Mouse (Mus musculus) liver, embryonic 14.5 days (tissue): ENCODE measurements at regions not wholly inside any gene's neighbourhood (a gene's known extent, or its start where the extent isn't known, plus 50 kb on each side); places are given as distances from the start of the nearest gene placed in this dataset.

Experiments used
- ATAC-seq: fragments of 200-750 bp; cut with Nextera tagmentation; 2 replicates; pipeline ENCODE4 v1.8.0; 2017; ENCODE audit warnings: moderate number of reproducible peaks, mild to moderate bottlenecking, moderate library complexity; ENCODE audit not compliant: insufficient read depth
- DNase-seq, 3 experiments: peaks; one replicate each; pipeline ENCODE4 v3.0.0-alpha.2; 2012 to 2013; ENCODE audit warnings: low read depth in 3 of 3, low spot score in 3 of 3
- H3K27ac ChIP-seq: fragments of 300-500 bp; sonication (generic); 2 replicates; pipeline ENCODE4 v1.5.1; 2014; ENCODE audit warnings: moderate library complexity, mild to moderate bottlenecking, control low read depth, inconsistent platforms
- H3K27me3 ChIP-seq: fragments of 300-500 bp; sonication (generic); 2 replicates; pipeline ENCODE4 v1.6.1; 2014; ENCODE audit warnings: mild to moderate bottlenecking, low read length, moderate library complexity; ENCODE audit not compliant: control insufficient read depth, insufficient read depth
- H3K36me3 ChIP-seq: fragments of 300-500 bp; sonication (generic); replicated peaks from 2 replicates; pipeline ENCODE4 v1.6.1; 2014; ENCODE audit warnings: low read depth; ENCODE audit not compliant: control insufficient read depth, insufficient read depth
- H3K4me1 ChIP-seq, 2 experiments: fragments of 200-500 bp in 1 of 2; fragments of 300-500 bp in 1 of 2; sonication (generic) in 1 of 2; replicated peaks; 2 replicates each; pipeline ENCODE4 v1.6.1; 2012 to 2014; ENCODE audit warnings: antibody characterized with exemption in 1 of 2, inconsistent platforms in 1 of 2, low read length in 1 of 2; ENCODE audit not compliant: control insufficient read depth in 2 of 2, insufficient read depth in 2 of 2
- H3K4me2 ChIP-seq: fragments of 300-500 bp; sonication (generic); 2 replicates; pipeline ENCODE4 v1.6.1; 2014; ENCODE audit warnings: low read depth, mild to moderate bottlenecking, control low read depth, moderate library complexity
- H3K4me3 ChIP-seq, 2 experiments: fragments of 200-500 bp in 1 of 2; fragments of 300-500 bp in 1 of 2; sonication (generic) in 1 of 2; 2 replicates each; pipeline ENCODE4 v1.5.1; 2012 to 2014; ENCODE audit warnings: low read depth in 2 of 2, low read length in 2 of 2, mild to moderate bottlenecking in 2 of 2, control low read depth in 1 of 2, inconsistent platforms in 1 of 2, moderate library complexity in 1 of 2; ENCODE audit not compliant: insufficient read depth in 1 of 2
- H3K9ac ChIP-seq: fragments of 300-500 bp; sonication (generic); replicated peaks from 2 replicates; pipeline ENCODE4 v1.6.1; 2014; ENCODE audit warnings: mild to moderate bottlenecking, control low read depth, moderate library complexity
- H3K9me3 ChIP-seq: fragments of 300-500 bp; sonication (generic); 2 replicates; pipeline ENCODE4 v1.6.1; 2016; ENCODE audit warnings: low read length, mixed read lengths; ENCODE audit not compliant: control insufficient read depth
- CTCF ChIP-seq: IDR thresholded peaks from 2 replicates; pipeline ENCODE4 v1.5.1; 2016; ENCODE audit warnings: antibody characterized with exemption, low read depth, control low read depth
- EP300 ChIP-seq: IDR thresholded peaks from 2 replicates; pipeline ENCODE4 v1.6.1; 2016; ENCODE audit warnings: antibody characterized with exemption, low read depth
- WGBS: fragments of 180-500 bp; shearing (Covaris S2); extraction: QIAGEN DNeasy Blood & Tissue Kit; methylation state at CpG from one replicate; pipeline ENCODE4 v1.1.7; 2014; ENCODE audit not compliant: insufficient replicate concordance; 5-methylcytosine and 5-hydroxymethylcytosine counted together

GRCm38 (mm10) chr6:140108083-140108482 lies 66.8 kb upstream of the Plcz1 start:
- H3K27ac ChIP-seq = no peak overlapping the region
- H3K36me3 ChIP-seq = no peaks in the 10 kb centered on the region
- no peak for TF ChIP-seq EP300
- no peak for TF ChIP-seq CTCF
- ATAC-seq (no peak), DNase-seq (no peak)
- no peak overlapping the region for H3K9ac ChIP-seq
- no peaks in the 10 kb centered on the region for H3K4me1 ChIP-seq
- no peak overlapping the region for H3K4me3 ChIP-seq
- no peak overlapping the region for H3K4me2 ChIP-seq
- H3K27me3 ChIP-seq = no peaks in the 10 kb centered on the region
- WGBS = 47% methylated on average over 8 of the region's 8 CpGs
- no peaks in the 10 kb centered on the region for H3K9me3 ChIP-seq

DNA sequence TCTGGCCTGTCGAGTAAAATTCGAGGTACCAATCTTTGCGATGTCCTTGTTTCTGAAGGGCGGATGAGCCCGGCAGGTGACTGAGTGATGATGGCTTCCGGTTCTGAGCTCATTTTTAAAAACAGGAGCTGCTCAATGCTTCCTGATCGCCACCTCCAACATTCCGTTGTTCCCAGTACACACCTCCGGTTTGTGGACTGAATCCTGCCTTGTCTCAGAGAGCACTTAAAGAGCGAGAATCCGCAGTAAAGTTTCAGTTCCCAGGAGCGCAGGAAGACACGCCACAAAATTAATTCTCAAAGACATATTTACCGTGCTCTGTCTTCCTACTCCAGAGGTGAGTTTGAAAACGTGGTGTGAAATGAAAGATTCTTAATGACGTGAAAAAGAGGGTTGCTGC lies 66.4 kb upstream of the Plcz1 start:
- Histone ChIP-seq H3K27me3 (no peaks in the 10 kb centered on the region), H3K9me3 (no peaks in the 10 kb centered on the region), H3K4me2 (no peak overlapping the region), H3K9ac (no peak overlapping the region), H3K4me3 (no peak overlapping the region), H3K27ac (no peak overlapping the region), H3K36me3 (no peaks in the 10 kb centered on the region), H3K4me1 (no peaks in the 10 kb centered on the region)
- TF ChIP-seq EP300 (no peak), CTCF (no peak)
- WGBS = 70% methylated on average over 16 of the region's 16 CpGs
- DNase-seq (no peak), ATAC-seq (no peak)

GRCm38 (mm10) chr6:140106141-140106540 lies 64.9 kb upstream of the Plcz1 start:
- no peak overlapping the region for H3K4me3 ChIP-seq
- ATAC-seq (no peak), DNase-seq (no peak)
- TF ChIP-seq CTCF = no peak
- no peak for TF ChIP-seq EP300
- no peaks in the 10 kb centered on the region for H3K4me1 ChIP-seq
- H3K27me3 ChIP-seq = no peaks in the 10 kb centered on the region
- H3K9me3 ChIP-seq = no peaks in the 10 kb centered on the region
- H3K27ac ChIP-seq = no peak overlapping the region
- 59% methylated on average over 5 of the region's 5 CpGs for WGBS
- no peak overlapping the region for H3K9ac ChIP-seq
- no peaks in the 10 kb centered on the region for H3K36me3 ChIP-seq
- no peak overlapping the region for H3K4me2 ChIP-seq

DNA sequence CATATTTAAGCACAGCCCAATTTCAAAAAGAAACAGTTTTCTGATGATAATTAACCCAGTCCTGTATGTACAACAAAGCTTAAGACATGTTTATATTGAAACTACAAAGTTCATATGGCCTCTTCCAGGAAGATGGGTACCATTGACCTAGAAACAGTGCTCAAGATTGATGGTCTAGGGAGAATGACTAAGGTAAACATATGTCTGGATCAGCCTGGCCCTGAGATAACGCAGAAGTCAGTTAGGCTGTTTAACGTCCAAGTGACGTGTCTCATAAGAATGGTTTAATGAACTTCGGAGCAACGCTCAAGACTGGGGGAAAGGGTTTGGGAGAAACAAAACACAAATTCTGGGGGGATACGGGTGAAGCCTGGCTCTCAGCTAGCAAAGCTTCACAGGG lies 60.8 kb upstream of the Plcz1 start:
- DNase-seq (no peak), ATAC-seq (no peak)

GRCm38 (mm10) chr6:140095416-140095815 lies 54.2 kb upstream of the Plcz1 start:
- H3K27me3 ChIP-seq = no peaks in the 10 kb centered on the region
- no peaks in the 10 kb centered on the region for H3K4me1 ChIP-seq
- WGBS = 73% methylated on average over 10 of the region's 10 CpGs
- DNase-seq (no peak), ATAC-seq (no peak)
- no peak for TF ChIP-seq CTCF
- TF ChIP-seq EP300 = no peak
- no peak overlapping the region for H3K9ac ChIP-seq
- no peak overlapping the region for H3K27ac ChIP-seq
- no peaks in the 10 kb centered on the region for H3K36me3 ChIP-seq
- H3K4me3 ChIP-seq = no peak overlapping the region
- no peaks in the 10 kb centered on the region for H3K9me3 ChIP-seq
- H3K4me2 ChIP-seq = no peak overlapping the region

More for the DNA sequence above, 60.8 kb upstream of the Plcz1 start:
- H3K9ac ChIP-seq = no peak overlapping the region
- H3K27me3 ChIP-seq = no peaks in the 10 kb centered on the region
- TF ChIP-seq EP300 = no peak
- TF ChIP-seq CTCF = no peak
- no peak overlapping the region for H3K4me3 ChIP-seq
- no peaks in the 10 kb centered on the region for H3K36me3 ChIP-seq
- H3K9me3 ChIP-seq = no peaks in the 10 kb centered on the region
- H3K27ac ChIP-seq = no peak overlapping the region
- WGBS = 53% methylated on average over 6 of the region's 6 CpGs
- H3K4me2 ChIP-seq = no peak overlapping the region
- H3K4me1 ChIP-seq = no peaks in the 10 kb centered on the region
